ENCODE assay signal across 27 mouse cellular contexts in genomic region chr1:178552278-178552897, GRCm38 (mm10). TPM values are rescaled to one million over a fixed set of nuclear protein-coding genes. Genes with fewer than 3 reads are reported as not detected.
A peak's percentile ranks its signal among the peaks of the same experiment; 100 is the strongest.
DNase-seq lines count a peak whose midpoint lies in the region; ATAC-seq and TF ChIP-seq lines count a peak whose summit lies in the region.
"Had no signal": no experiment of that assay in that cellular context is flagged by ENCODE, and none has a peak within 500 bp of the region (broad histone marks: within the 10 kb centered on the region; RNA-seq: fewer than 3 reads in every experiment).

No protein-coding gene starts in this region.

- no peak overlapping the region for H3K4me3 ChIP-seq in heart, embryonic 11.5 days (ENCODE audit: low read depth, low read length)
- no peak overlapping the region for H3K4me3 ChIP-seq in kidney, embryonic 15.5 days (replicated peaks)
- H3K4me3 ChIP-seq in kidney, adult 2 months (ENCODE audit: insufficient read depth, low read depth, low read length): no peak overlapping the region
- H3K4me3 ChIP-seq in CH12.LX (replicated peaks in 1 of 3; ENCODE audit: low read depth in 2 of 3, low read length in 2 of 3, poor library complexity in 1 of 3): no peak overlapping the region
- H3K4me3 ChIP-seq: embryonic facial prominence, embryonic 15.5 days; forebrain, embryonic 15.5 days; hindbrain, embryonic 13.5 days; layer of hippocampus, adult 2 months; liver, embryonic 15.5 days; lung, embryonic 15.5 days; megakaryocyte, embryonic 14.5 days had no signal

- peak overlapping the region; percentile 2 for H3K4me2 ChIP-seq in heart, embryonic 11.5 days
- no peak overlapping the region for H3K4me2 ChIP-seq in kidney, embryonic 15.5 days
- H3K4me2 ChIP-seq in CH12.LX (ENCODE audit: insufficient read depth, low read depth, poor library complexity, severe bottlenecking): no peak overlapping the region
- H3K4me2 ChIP-seq: embryonic facial prominence, embryonic 15.5 days; forebrain, embryonic 15.5 days; hindbrain, embryonic 13.5 days; liver, embryonic 15.5 days; lung, embryonic 15.5 days had no signal

- peaks cover 3% of the 10 kb centered on the region; the same call in 1 of the 2 replicates for H3K36me3 ChIP-seq in heart, embryonic 11.5 days (ENCODE audit: control insufficient read depth, insufficient read depth, low read length)
- H3K36me3 ChIP-seq in kidney, embryonic 15.5 days: peaks cover 12% of the 10 kb centered on the region
- H3K36me3 ChIP-seq in kidney, adult 2 months (ENCODE audit: control insufficient read depth, insufficient read depth, low read length): no peaks in the 10 kb centered on the region
- H3K36me3 ChIP-seq in CH12.LX (replicated peaks in 1 of 2; ENCODE audit: control insufficient read depth in 1 of 2, insufficient read depth in 1 of 2, low read length in 1 of 2): no peaks in the 10 kb centered on the region
- H3K36me3 ChIP-seq: forebrain, embryonic 15.5 days; hindbrain, embryonic 13.5 days; liver, embryonic 15.5 days; lung, embryonic 15.5 days had no signal

- TF ChIP-seq POLR2A in kidney, adult 2 months (IDR thresholded peaks at IDR 0.05; ENCODE audit: low read depth, low read length): no peak
- TF ChIP-seq POLR2A in CH12.LX (IDR thresholded peaks at IDR 0.05; ENCODE audit: low read depth, low read length): no peak

- H3K9ac ChIP-seq in heart, embryonic 11.5 days (ENCODE audit: low read depth, low read length): 0 out of 2 replicates have a peak overlapping the region, but pooled peaks have one; percentile 1
- no peak overlapping the region for H3K9ac ChIP-seq in kidney, embryonic 15.5 days
- H3K9ac ChIP-seq in CH12.LX (ENCODE audit: insufficient read depth, low read depth): no peak overlapping the region
- H3K9ac ChIP-seq: embryonic facial prominence, embryonic 15.5 days; forebrain, embryonic 15.5 days; hindbrain, embryonic 13.5 days; liver, embryonic 15.5 days; lung, embryonic 15.5 days had no signal

- TF ChIP-seq EP300 in CH12.LX (IDR thresholded peaks at IDR 0.05; ENCODE audit: low read length): no peak

- peak overlapping the region; percentile 72 for H3K27ac ChIP-seq in heart, embryonic 11.5 days (ENCODE audit: low read depth, low read length)
- H3K27ac ChIP-seq in kidney, embryonic 15.5 days: no peak overlapping the region
- H3K27ac ChIP-seq in kidney, adult 2 months (ENCODE audit: insufficient read depth, low read depth, low read length): no peak overlapping the region
- H3K27ac ChIP-seq in CH12.LX (ENCODE audit: insufficient read depth, low read depth): no peak overlapping the region
- H3K27ac ChIP-seq: embryonic facial prominence, embryonic 15.5 days; forebrain, embryonic 15.5 days; hindbrain, embryonic 13.5 days; layer of hippocampus, adult 2 months; liver, embryonic 15.5 days; lung, embryonic 15.5 days had no signal

- H3K9me3 ChIP-seq in heart, embryonic 11.5 days (replicated peaks; ENCODE audit: control insufficient read depth, low read length): no peaks in the 10 kb centered on the region
- H3K9me3 ChIP-seq in kidney, embryonic 15.5 days (replicated peaks): no peaks in the 10 kb centered on the region
- H3K9me3 ChIP-seq in CH12.LX (replicated peaks; ENCODE audit: low read length): no peaks in the 10 kb centered on the region
- H3K9me3 ChIP-seq: embryonic facial prominence, embryonic 15.5 days; forebrain, embryonic 15.5 days; hindbrain, embryonic 13.5 days; liver, embryonic 15.5 days; lung, embryonic 15.5 days had no signal

- peak; percentile 72 for ATAC-seq in heart, embryonic 11.5 days (replicated peaks; ENCODE audit: insufficient number of reproducible peaks, low FRiP score, low TSS enrichment)
- ATAC-seq in kidney, embryonic 15.5 days (replicated peaks; ENCODE audit: low FRiP score): peak; percentile 46; the same call in 1 of the 2 replicates
- ATAC-seq: CD4-positive, CD25-positive, alpha-beta regulatory T cell, adult 4 months; forebrain, embryonic 15.5 days; inflammation-experienced regulatory T-cells, adult 6 months had no signal

- no peaks in the 10 kb centered on the region for H3K79me2 ChIP-seq in CH12.LX (replicated peaks; ENCODE audit: control insufficient read depth, extremely low read depth, insufficient read depth, poor library complexity, severe bottlenecking)

- H3K27me3 ChIP-seq in heart, embryonic 11.5 days (ENCODE audit: control insufficient read depth, insufficient read depth, low read length): no peaks in the 10 kb centered on the region
- no peaks in the 10 kb centered on the region for H3K27me3 ChIP-seq in kidney, embryonic 15.5 days
- no peaks in the 10 kb centered on the region for H3K27me3 ChIP-seq in kidney, adult 2 months (replicated peaks; ENCODE audit: control insufficient read depth, insufficient read depth, low read length)
- no peaks in the 10 kb centered on the region for H3K27me3 ChIP-seq in CH12.LX (replicated peaks)
- H3K27me3 ChIP-seq: embryonic facial prominence, embryonic 15.5 days; forebrain, embryonic 15.5 days; hindbrain, embryonic 13.5 days; liver, embryonic 15.5 days; lung, embryonic 15.5 days had no signal

- dilution Hi-C loops in CH12.LX (cut with MboI; ENCODE audit: extremely low pct_ligation_motif_present, extremely low pct_unique_long_range_greater_than_20kb, low sequenced_read_pairs): no loop called here

- TF ChIP-seq RAD21 in CH12.LX (IDR thresholded peaks at IDR 0.05; ENCODE audit: low read depth, low read length): no peak

- WGBS in heart, embryonic 11.5 days (ENCODE audit: insufficient replicate concordance): 32% methylated on average over 6 of the region's 6 CpGs
- WGBS in kidney, embryonic 15.5 days: 72% methylated on average over 6 of the region's 6 CpGs
- WGBS in kidney, adult 2 months: 78% methylated on average over 6 of the region's 6 CpGs

- TF ChIP-seq CTCF in kidney, adult 2 months (conservative IDR thresholded peaks at IDR 0.05; ENCODE audit: insufficient read depth, insufficient read length, low read depth, low read length): no peak
- no peak for TF ChIP-seq CTCF in CH12.LX (conservative IDR thresholded peaks at IDR 0.05 in 1 of 2, IDR thresholded peaks at IDR 0.05 in 1 of 2; ENCODE audit: low read depth in 2 of 2, low read length in 2 of 2)

- DNase-seq in heart, adult 8-10 months (ENCODE audit: low spot score): no peak
- no peak for DNase-seq in kidney, adult 2 months
- DNase-seq in CH12.LX (ENCODE audit: extremely low read depth): peak; percentile 25
- peak; percentile 15 for DNase-seq in heart, postnatal 4 days
- no peak for DNase-seq in layer of hippocampus, postnatal 14 days (ENCODE audit: low spot score in 2 of 2)
- no peak for DNase-seq in left cerebral cortex, postnatal 36 days (ENCODE audit: low spot score in 2 of 2)
- DNase-seq: adrenal gland, postnatal 25 days; cerebellum, adult 9-11 months; gastrocnemius, postnatal 10 days; kidney, adult 8-10 months; kidney, postnatal 25 days; liver; lung, postnatal 36 days; right cerebral cortex, adult 18-20 months; thymus, adult 18-20 months; thymus, postnatal 36 days had no signal

- in situ Hi-C loops in CH12.LX (cut with MboI; ENCODE audit: low pct_ligation_motif_present, low pct_unique_long_range_greater_than_20kb, low sequenced_read_pairs): no loop called here

- intact Hi-C loops in left cerebral cortex, postnatal 36 days (cut with DNase I): no loop called here

- peaks cover 28% of the 10 kb centered on the region for H3K4me1 ChIP-seq in heart, embryonic 11.5 days (ENCODE audit: control insufficient read depth, insufficient read depth, low read length)
- H3K4me1 ChIP-seq in kidney, embryonic 15.5 days: peaks cover 22% of the 10 kb centered on the region
- H3K4me1 ChIP-seq in kidney, adult 2 months (ENCODE audit: control insufficient read depth, insufficient read depth, low read length): no peaks in the 10 kb centered on the region
- peaks cover 4 to 15% of the 10 kb centered on the region in 2 experiments; a peak in 2 of 4 replicates for H3K4me1 ChIP-seq in CH12.LX (ENCODE audit: control insufficient read depth in 1 of 2, insufficient read depth in 2 of 2)
- H3K4me1 ChIP-seq: forebrain, embryonic 15.5 days; liver, embryonic 15.5 days; lung, embryonic 15.5 days; megakaryocyte, embryonic 14.5 days had no signal

TF ChIP-seq in CH12.LX, 34 proteins besides CTCF, POLR2A, EP300 and RAD21:
- no peak for TF ChIP-seq ZKSCAN1 (IDR thresholded peaks at IDR 0.05; ENCODE audit: borderline replicate concordance, low read depth, low read length)
- TF ChIP-seq ZC3H11A (IDR thresholded peaks at IDR 0.05; ENCODE audit: low read depth, low read length): no peak
- no peak for TF ChIP-seq MAZ (IDR thresholded peaks at IDR 0.05; ENCODE audit: low read depth, low read length)
- TF ChIP-seq MEF2A (IDR thresholded peaks at IDR 0.05; ENCODE audit: borderline replicate concordance, low read depth, low read length): no peak
- TF ChIP-seq ZMIZ1 (IDR thresholded peaks at IDR 0.05; ENCODE audit: low read depth, low read length): no peak
- no peak for TF ChIP-seq ELF1 (IDR thresholded peaks at IDR 0.05; ENCODE audit: low read depth, low read length)
- TF ChIP-seq HCFC1 (IDR thresholded peaks at IDR 0.05; ENCODE audit: low read depth, low read length): no peak
- TF ChIP-seq BHLHE40 (IDR thresholded peaks at IDR 0.05; ENCODE audit: low read depth, low read length): no peak
- no peak for TF ChIP-seq USF2 (conservative IDR thresholded peaks at IDR 0.05; ENCODE audit: low read depth, low read length)
- no peak for TF ChIP-seq ZNF384 (IDR thresholded peaks at IDR 0.05; ENCODE audit: low read depth, low read length)
- TF ChIP-seq SIN3A (IDR thresholded peaks at IDR 0.05; ENCODE audit: low read length): no peak

RNA-seq across cellular contexts. Expression of gene Kif26b, which starts 23.5 kb away (rescaled TPM):
- polyA plus RNA-seq in heart, embryonic 11.5 days (2014; fragmentation: Nextera tagmentation; extraction: Ambion mirVana): 16.4 and 18.9 TPM in 2 replicates
- 1 to 10 TPM; 2.7 to 5.7 (median 4.1) TPM for total RNA-seq in heart, adult 8-10 months (2022)
- polyA plus RNA-seq in kidney, embryonic 15.5 days (2015; fragmentation: Nextera tagmentation; extraction: Ambion mirVana): 13.2 and 13.4 TPM in 2 replicates
- 0.91 and 0.97 TPM in 2 replicates for polyA plus RNA-seq in kidney, adult 2 months (2012; rRNA removed)
- total RNA-seq in CH12.LX (2012; rRNA removed) (under 0.01 TPM in 1 of 2 replicates, not detected in the other), CH12.LX (2014; rRNA removed) (not detected in 2 replicates)
- 0.09 and 0.10 TPM in 2 replicates for polyA plus RNA-seq in CH12.LX (2012; ENCODE audit: insufficient read length, low read depth)
- total RNA-seq in heart, postnatal 4 days (2021): 10 to 100 TPM; 21.2 to 22.7 TPM
- total RNA-seq in layer of hippocampus, postnatal 14 days (2021): 10 to 100 TPM; 25.9 to 27.3 TPM
- total RNA-seq in left cerebral cortex, postnatal 36 days (2021): 10 to 100 TPM in 1 of 2 experiments, 1 to 10 TPM in 1; 6.6 to 10.7 TPM
- polyA plus RNA-seq: inflammation-experienced regulatory T-cells, adult 6 months had no signal

Comparison
In these comparisons a context has a peak if more than half of its experiments do, and no peak if none do; other contexts are left out.
1. DNase-seq: peak in CH12.LX (single experiment) and heart, postnatal 4 days (single experiment); none in heart, adult 8-10 months (single experiment), kidney, adult 2 months (single experiment), layer of hippocampus, postnatal 14 days (0 of 2) and left cerebral cortex, postnatal 36 days (0 of 2).